Mouse (Mus musculus): Measurements from ENCODE around the gene Ppp1r14b. TPM values are rescaled to one million over a fixed set of nuclear protein-coding genes. Genes with fewer than 3 reads are reported as not detected.

The Ppp1r14b gene
- polyA plus RNA-seq, 1 experiment from 2014 or later = 168 TPM

DNA sequence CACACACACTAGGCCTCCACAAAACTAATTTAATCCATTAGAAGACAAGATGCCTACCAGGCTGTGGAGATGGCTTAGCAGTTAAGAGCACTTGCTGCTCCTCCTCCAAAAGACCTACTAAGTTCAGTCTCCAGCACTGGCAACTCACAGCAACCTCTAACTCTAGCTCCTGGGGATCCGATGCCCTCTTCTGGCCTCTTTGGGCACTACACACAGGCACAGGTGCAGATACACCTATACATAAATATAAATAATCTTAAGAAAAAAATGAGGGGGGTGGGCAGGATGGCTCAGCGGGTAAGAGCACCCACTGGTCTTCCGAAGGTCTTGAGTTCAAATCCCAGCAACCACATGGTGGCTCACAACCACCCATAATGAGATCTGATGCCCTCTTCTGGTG, 38.5 kb upstream of the Ppp1r14b start:
- WGBS = 24% methylated on average over 3 of the region's 3 CpGs
- no peak overlapping the region for H3K9ac ChIP-seq
- ATAC-seq (ENCODE audit: insufficient number of reproducible peaks, low FRiP score, low TSS enrichment, low read depth) = no peak
- H3K36me3 ChIP-seq = no peaks in the 10 kb centered on the region
- H3K4me2 ChIP-seq = no peak overlapping the region
- peaks cover 29% of the 10 kb centered on the region for H3K4me1 ChIP-seq
- H3K4me3 ChIP-seq = no peak overlapping the region
- no peak overlapping the region for H3K27ac ChIP-seq
- H3K27me3 ChIP-seq = peaks cover 52% of the 10 kb centered on the region
- no peaks in the 10 kb centered on the region for H3K9me3 ChIP-seq

DNA sequence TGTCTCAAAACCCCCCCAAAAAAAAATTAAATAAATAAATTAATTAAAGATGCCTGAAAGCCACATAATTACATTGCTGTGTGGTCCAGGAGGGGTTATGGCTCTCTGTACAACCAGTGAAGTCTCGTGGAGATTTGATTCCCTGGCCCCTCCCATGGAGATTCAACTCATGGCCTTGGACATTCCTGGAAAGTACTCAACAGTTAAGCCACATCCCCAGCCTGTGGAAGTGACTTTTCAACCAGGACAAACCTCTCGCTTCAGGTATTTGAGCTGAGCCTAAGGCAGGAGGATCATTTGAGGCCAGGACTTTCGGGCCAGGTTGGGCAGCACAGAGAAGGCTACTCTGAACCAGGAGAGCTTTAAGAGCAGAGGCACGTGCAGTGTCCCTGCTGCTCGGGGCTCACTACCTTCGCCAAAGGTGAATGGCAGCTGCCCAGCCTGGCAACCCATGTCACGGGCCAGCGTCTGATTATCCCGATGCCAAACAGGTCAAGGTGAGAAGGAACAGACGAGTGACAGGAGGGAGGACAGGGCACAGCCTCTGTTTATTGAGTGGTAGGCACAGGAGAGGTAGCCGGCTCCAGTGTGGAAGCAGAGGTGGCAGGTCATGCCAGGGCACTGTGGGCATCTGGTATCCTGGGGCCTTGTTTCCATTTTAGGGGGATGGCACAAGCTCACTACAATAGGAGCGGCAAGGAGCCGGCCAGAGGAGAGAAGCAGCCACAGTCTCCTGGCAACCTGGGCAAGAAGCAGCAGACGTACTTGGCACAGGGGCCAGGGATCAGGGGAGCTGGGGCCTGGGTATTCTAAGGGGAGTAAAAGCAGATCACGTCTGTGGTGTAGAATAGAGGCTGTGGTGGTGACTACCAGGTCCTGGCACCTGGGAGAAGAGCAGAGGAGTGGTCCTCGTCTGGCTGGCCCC, 37.0 kb upstream of the Ppp1r14b start:
- peaks cover 36% of the 10 kb centered on the region for H3K27me3 ChIP-seq
- H3K36me3 ChIP-seq = no peaks in the 10 kb centered on the region
- H3K4me1 ChIP-seq = peaks cover 32% of the 10 kb centered on the region
- no peak overlapping the region for H3K4me2 ChIP-seq
- no peaks in the 10 kb centered on the region for H3K9me3 ChIP-seq
- WGBS = 79% methylated on average over 16 of the region's 16 CpGs
- no peak overlapping the region for H3K9ac ChIP-seq
- no peak overlapping the region for H3K27ac ChIP-seq
- no peak for ATAC-seq (ENCODE audit: insufficient number of reproducible peaks, low FRiP score, low TSS enrichment, low read depth)
- H3K4me3 ChIP-seq = no peak overlapping the region

DNA sequence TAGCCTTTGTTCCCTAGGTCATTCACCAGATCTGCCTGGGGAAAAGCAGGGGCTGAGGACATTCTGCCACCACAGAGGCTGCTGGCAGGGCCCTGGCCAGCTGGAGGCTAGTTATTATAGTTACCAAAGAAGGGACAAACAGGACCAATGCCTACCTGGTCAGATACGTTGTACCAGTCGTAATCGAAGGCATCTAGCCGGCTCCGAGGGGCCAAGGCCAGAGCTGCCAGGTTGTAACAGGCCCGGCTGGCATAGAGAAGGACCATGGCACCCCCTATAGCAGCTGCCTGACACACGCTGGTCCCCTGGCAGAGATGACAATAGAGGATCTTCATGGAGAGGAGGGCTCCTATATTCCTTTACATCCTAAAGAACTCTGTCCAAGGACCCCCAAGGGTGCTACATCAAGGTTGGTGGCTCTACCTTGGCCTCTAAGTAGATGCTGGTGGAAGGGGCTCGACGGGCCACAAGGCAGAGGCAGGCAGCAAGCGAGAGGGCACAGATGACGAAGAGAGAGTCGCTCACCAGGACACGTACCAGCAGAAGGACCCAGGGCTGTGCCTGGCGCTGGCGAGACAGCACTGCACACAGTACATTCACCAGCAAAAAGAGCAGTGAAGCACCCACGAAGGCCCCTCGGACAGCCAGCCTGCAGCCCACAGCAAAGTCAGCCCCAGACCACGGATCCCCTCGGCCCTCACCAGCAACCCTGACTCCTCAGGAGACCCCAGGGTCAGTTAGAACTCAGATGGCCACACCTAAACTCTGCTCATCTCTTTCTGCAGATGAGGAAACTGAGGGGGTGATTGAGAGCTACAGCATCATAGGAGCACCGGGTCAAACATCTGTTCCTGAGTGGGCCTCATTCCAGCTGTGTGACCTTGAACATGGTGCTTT, 35.4 kb upstream of the Ppp1r14b start:
- Histone ChIP-seq H3K4me2 (no peak overlapping the region), H3K36me3 (no peaks in the 10 kb centered on the region), H3K9ac (no peak overlapping the region), H3K4me3 (no peak overlapping the region), H3K27ac (no peak overlapping the region), H3K9me3 (no peaks in the 10 kb centered on the region), H3K4me1 (peaks cover 27% of the 10 kb centered on the region), H3K27me3 (peaks cover 21% of the 10 kb centered on the region)
- 89% methylated on average over 20 of the region's 20 CpGs for WGBS
- ATAC-seq (ENCODE audit: insufficient number of reproducible peaks, low FRiP score, low TSS enrichment, low read depth) = no peak

DNA sequence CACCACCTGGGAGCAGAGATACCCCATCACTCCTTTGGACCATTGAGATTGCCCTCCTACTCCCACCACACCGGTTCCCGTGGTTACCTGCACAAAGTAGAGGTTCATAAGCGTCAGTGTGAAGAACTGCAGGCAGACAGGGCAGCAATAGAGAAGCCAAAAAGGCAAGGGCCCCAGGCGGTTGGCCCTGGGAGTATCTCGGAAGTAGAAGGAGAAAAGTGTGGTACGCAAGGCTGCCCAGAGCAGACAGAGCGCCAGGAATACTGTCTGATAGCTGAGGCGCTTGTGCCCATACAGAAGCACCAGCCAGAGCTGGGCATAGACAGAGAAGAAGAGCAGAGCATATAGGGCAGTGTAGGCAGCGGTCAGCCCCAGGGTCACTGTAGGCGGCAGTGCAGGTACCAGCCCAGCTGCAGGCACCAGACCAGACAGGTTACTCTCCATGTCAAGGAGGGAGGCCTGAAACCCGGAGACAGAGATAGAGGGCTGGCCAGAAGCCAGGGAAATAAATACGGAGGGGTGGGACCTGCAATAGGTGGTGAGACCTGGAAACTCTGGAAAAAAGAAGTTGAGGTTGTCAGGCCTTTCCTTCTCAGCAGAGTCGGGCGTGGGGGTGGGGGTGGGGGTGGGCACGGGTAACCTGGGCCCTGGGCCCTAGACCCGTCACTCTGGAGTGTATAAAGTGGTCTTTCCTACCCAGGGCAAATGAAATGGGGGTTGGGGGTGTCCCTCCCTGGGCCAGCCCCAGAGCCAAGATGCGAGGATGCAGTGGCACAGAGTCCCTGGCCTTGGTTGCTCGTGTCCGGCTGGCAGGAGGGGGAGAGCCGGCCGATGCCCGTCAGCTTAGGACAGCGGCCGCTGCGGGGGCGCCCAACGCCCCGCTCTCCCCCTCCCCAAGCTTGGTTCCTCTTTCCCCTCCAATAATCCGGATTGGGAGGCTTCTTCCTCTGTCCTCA, 34.1 kb upstream of the Ppp1r14b start:
- Histone ChIP-seq H3K27me3 (peaks cover 8% of the 10 kb centered on the region), H3K36me3 (peaks cover 5% of the 10 kb centered on the region; the same call in 1 of the 2 replicates), H3K9ac (peak overlapping the region; percentile 97), H3K27ac (peak overlapping the region; percentile 59; the same call in 1 of the 2 replicates), H3K4me2 (peak overlapping the region; percentile 96), H3K4me3 (peak overlapping the region; percentile 91), H3K9me3 (no peaks in the 10 kb centered on the region), H3K4me1 (peaks cover 26% of the 10 kb centered on the region)
- ATAC-seq (ENCODE audit: insufficient number of reproducible peaks, low FRiP score, low TSS enrichment, low read depth) = no peak
- WGBS = 21% methylated on average over 28 of the region's 29 CpGs

DNA sequence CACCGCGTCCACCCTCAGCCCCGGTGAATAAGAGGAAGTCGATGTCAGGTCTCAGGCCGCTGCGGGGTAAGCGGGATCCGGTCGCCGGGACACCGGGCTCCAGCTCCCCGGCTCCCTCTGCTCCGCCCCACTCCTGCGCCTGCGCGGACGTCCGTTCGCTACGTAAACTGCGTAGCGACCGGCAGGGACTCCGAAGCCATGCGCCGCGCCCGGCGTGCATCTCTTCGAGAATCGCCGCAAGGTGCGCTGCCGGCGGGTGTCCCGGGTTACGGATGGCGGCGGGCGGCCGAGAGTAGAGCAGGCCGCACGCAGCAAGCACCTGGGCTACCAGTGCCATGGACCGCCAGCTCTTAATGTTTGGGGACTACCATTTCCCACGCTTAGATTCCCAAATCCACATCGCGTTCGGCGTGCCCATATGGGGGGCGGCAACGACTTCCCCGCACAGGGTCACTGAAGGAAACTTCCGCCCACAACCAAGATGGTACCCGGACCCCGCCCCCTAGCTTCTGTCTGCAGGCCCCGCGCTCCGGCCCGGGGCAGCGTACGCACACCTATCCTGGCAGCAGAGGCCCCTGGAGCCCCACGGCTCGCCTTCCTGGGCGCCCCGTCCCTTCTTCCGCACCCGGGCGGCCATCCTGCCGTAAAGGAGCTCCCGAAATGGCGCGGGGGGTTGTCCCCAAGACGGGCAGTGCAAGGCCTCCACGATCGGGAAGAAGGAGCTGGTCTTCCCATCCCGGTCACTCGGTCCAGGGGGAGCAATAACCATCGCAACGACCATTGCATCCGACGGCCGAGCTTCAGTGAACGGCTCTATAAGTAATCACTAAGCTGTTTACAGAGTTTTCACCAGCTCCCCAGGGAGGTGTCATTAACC, 33.2 kb upstream of the Ppp1r14b start, which contains the start of gene Bad:
TSS of gene Bad (plus strand) at position 490 of the 877 bp plus-strand sequence.
- Histone ChIP-seq H3K9me3 (no peaks in the 10 kb centered on the region), H3K4me2 (peak within 1 kb of the TSS; percentile 96), H3K9ac (peak within 1 kb of the TSS; percentile 97), H3K27ac (peak within 1 kb of the TSS; percentile 97), H3K36me3 (peaks cover 12% of the 10 kb centered on the region; the same call in 1 of the 2 replicates), H3K27me3 (no peaks in the 10 kb centered on the region), H3K4me3 (peak within 1 kb of the TSS; percentile 91), H3K4me1 (peaks cover 26% of the 10 kb centered on the region)
- ATAC-seq (ENCODE audit: insufficient number of reproducible peaks, low FRiP score, low TSS enrichment, low read depth) = peak; percentile 77
- WGBS = under 1% methylated on average over 82 of the region's 83 CpGs

DNA sequence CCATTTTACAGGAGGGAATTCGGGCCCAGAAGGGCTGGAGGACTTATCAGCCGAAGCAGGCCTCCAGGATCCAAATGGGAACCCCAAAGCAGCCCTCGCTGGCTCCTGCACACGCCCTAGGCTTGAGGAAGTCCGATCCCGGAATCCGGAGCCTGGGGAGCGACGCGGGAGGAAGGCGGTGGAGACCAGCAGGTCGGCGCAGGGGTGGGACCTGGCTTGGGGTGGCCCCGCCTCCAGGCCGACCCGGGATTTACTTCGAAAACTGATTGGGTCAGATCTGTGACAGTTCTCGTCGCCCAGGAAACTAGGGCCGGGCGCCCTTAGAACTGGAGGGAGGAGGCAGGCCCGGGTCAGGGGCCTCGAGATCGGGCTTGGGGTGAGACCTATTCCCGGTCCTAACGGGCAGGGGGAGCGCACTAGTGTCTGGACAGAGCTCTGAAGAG, 32.5 kb upstream of the Ppp1r14b start, which contains the start of gene Gpr137:
TSS of gene Gpr137 (minus strand) at position 232 of the 443 bp plus-strand sequence.
- Histone ChIP-seq H3K27ac (peak within 1 kb of the TSS; percentile 97), H3K4me1 (peaks cover 26% of the 10 kb centered on the region), H3K4me2 (peak within 1 kb of the TSS; percentile 96), H3K4me3 (peak within 1 kb of the TSS; percentile 91), H3K36me3 (peaks cover 17% of the 10 kb centered on the region; the same call in 1 of the 2 replicates), H3K9me3 (no peaks in the 10 kb centered on the region), H3K9ac (peak within 1 kb of the TSS; percentile 97), H3K27me3 (no peaks in the 10 kb centered on the region)
- WGBS = under 1% methylated on average over 27 of the region's 27 CpGs
- ATAC-seq (ENCODE audit: insufficient number of reproducible peaks, low FRiP score, low TSS enrichment, low read depth) = peak; percentile 85

DNA sequence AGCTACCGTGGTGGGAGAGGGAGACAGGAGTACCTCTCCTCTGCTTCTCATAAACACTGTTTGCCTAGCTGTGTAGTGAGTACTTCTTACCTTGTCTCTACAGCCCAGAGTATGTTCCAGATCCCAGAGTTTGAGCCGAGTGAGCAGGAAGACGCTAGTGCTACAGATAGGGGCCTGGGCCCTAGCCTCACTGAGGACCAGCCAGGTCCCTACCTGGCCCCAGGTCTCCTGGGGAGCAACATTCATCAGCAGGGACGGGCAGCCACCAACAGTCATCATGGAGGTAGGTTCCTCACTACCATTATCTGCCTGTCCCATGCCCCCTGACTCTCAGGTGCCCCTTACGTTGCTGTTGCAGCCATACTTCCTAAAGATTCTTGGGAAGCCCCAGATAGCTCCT, 32.0 kb upstream of the Ppp1r14b start:
- WGBS = 29% methylated on average over 5 of the region's 5 CpGs
- peak overlapping the region; percentile 91 for H3K4me3 ChIP-seq
- peaks cover 17% of the 10 kb centered on the region; the same call in 1 of the 2 replicates for H3K36me3 ChIP-seq
- peaks cover 26% of the 10 kb centered on the region for H3K4me1 ChIP-seq
- H3K9ac ChIP-seq = peak overlapping the region; percentile 97
- peak overlapping the region; percentile 97 for H3K27ac ChIP-seq
- H3K4me2 ChIP-seq = peak overlapping the region; percentile 96
- ATAC-seq (ENCODE audit: insufficient number of reproducible peaks, low FRiP score, low TSS enrichment, low read depth) = no peak
- H3K27me3 ChIP-seq = no peaks in the 10 kb centered on the region
- no peaks in the 10 kb centered on the region for H3K9me3 ChIP-seq

DNA sequence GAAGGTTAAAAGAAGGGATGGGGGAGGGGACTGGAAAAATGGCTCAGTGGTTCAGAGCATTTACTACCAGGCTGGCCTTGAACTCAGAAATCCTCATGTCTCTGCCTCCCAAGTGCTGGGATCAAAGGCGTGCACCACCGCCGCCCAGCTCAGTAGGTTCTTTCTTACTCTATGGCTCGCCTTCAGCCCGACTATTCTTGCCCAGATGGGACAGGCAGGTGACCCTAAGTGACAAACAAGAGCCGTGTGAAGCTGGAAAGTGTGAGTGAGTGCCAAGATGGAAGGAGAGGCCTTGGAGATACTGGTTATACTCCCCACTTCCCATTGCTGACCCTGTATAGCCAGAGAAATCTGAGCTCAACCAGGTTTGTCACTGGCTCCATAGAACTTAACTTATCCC, 31.1 kb upstream of the Ppp1r14b start:
- peaks cover 26% of the 10 kb centered on the region for H3K4me1 ChIP-seq
- no peak overlapping the region for H3K27ac ChIP-seq
- H3K4me3 ChIP-seq = no peak overlapping the region
- H3K9me3 ChIP-seq = no peaks in the 10 kb centered on the region
- no peak for ATAC-seq (ENCODE audit: insufficient number of reproducible peaks, low FRiP score, low TSS enrichment, low read depth)
- H3K4me2 ChIP-seq = no peak overlapping the region
- no peaks in the 10 kb centered on the region for H3K27me3 ChIP-seq
- peaks cover 20% of the 10 kb centered on the region; the same call in 1 of the 2 replicates for H3K36me3 ChIP-seq
- H3K9ac ChIP-seq = no peak overlapping the region
- WGBS = 87% methylated on average over 6 of the region's 6 CpGs

DNA sequence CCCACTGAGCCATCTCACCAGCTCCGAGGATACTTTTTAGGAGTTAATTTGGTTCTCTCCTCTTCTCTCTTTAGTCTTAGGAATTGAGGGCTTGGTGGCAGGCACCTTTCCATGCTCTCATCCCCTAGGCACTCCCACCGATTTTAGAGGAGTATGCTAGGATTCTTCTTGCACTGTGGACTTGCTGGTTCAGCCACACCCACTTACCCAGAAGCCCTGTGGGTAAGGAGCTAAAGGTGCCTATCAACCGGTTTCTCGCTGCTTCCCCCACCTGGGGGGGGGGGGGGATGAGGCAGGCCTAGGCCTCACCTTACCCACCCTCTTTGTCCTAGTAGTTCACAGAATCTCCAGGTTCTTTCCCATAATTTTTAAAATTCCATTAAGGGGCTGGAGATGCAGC, 27.0 kb upstream of the Ppp1r14b start:
- Histone ChIP-seq H3K4me2 (no peak overlapping the region), H3K27me3 (no peaks in the 10 kb centered on the region), H3K36me3 (peaks cover 20% of the 10 kb centered on the region; the same call in 1 of the 2 replicates), H3K4me3 (no peak overlapping the region), H3K27ac (no peak overlapping the region), H3K9me3 (no peaks in the 10 kb centered on the region), H3K4me1 (peaks cover 22% of the 10 kb centered on the region), H3K9ac (no peak overlapping the region)
- ATAC-seq (ENCODE audit: insufficient number of reproducible peaks, low FRiP score, low TSS enrichment, low read depth) = no peak
- WGBS = 33% methylated on average over 4 of the region's 4 CpGs

DNA sequence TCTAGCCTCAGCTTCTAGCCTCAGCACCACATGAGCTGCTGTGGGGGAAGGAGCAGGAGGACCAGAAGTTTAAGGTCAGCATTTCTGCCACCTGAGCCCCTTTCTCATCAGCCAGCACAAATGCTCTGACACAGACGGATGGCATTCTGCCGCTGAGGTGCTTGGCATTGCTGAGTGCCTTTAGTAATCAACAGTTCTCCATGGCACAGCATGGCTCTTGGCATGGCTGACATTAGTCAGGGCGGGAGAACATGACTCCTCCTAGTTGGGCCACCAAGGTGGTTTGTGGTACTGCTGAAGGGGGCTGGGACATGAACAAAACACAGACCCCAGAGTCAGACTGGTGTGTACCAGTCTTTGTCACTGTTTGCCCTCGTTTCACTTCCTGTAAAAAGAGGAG, 26.6 kb upstream of the Ppp1r14b start:
- no peaks in the 10 kb centered on the region for H3K27me3 ChIP-seq
- H3K4me3 ChIP-seq = no peak overlapping the region
- no peak for ATAC-seq (ENCODE audit: insufficient number of reproducible peaks, low FRiP score, low TSS enrichment, low read depth)
- WGBS = 74% methylated on average over 4 of the region's 4 CpGs
- no peak overlapping the region for H3K4me2 ChIP-seq
- no peak overlapping the region for H3K9ac ChIP-seq
- peaks cover 22% of the 10 kb centered on the region for H3K4me1 ChIP-seq
- H3K27ac ChIP-seq = peak overlapping the region; percentile 33; the same call in 1 of the 2 replicates
- no peaks in the 10 kb centered on the region for H3K9me3 ChIP-seq
- peaks cover 20% of the 10 kb centered on the region for H3K36me3 ChIP-seq

Data from limb, embryonic 15.5 days (tissue).